Comparison of ENCODE assay signal across 10 mouse cellular contexts in genomic region chr8:94292072-94292471, GRCm38 (mm10). TPM values are rescaled to one million over a fixed set of nuclear protein-coding genes. Genes with fewer than 3 reads are reported as not detected.
DNase-seq lines count a peak whose midpoint lies in the region; ATAC-seq and TF ChIP-seq lines count a peak whose summit lies in the region.
"Had no signal": no experiment of that assay in that cellular context is flagged by ENCODE, and none has a peak within 500 bp of the region (broad histone marks: within the 10 kb centered on the region; RNA-seq: fewer than 3 reads in every experiment).

No protein-coding gene starts in this region.

- H3K9ac ChIP-seq in forebrain, embryonic 16.5 days (replicated peaks; ENCODE audit: low read depth, low read length): no peak overlapping the region
- H3K9ac ChIP-seq in forebrain, embryonic 11.5 days (ENCODE audit: low read length): no peak overlapping the region
- H3K9ac ChIP-seq in midbrain, embryonic 15.5 days: no peak overlapping the region
- no peak overlapping the region for H3K9ac ChIP-seq in intestine, postnatal 0 days (ENCODE audit: low read depth, low read length)
- H3K9ac ChIP-seq in neural tube, embryonic 15.5 days (replicated peaks): no peak overlapping the region

- no peak for TF ChIP-seq CTCF in intestine, postnatal 0 days (IDR thresholded peaks at IDR 0.05; ENCODE audit: low read depth)

- H3K27me3 ChIP-seq in forebrain, embryonic 16.5 days (replicated peaks; ENCODE audit: control insufficient read depth, insufficient read depth, low read length): no peaks in the 10 kb centered on the region
- no peaks in the 10 kb centered on the region for H3K27me3 ChIP-seq in forebrain, embryonic 11.5 days (ENCODE audit: control insufficient read depth, insufficient read depth, low read length)
- H3K27me3 ChIP-seq in midbrain, embryonic 15.5 days (replicated peaks): no peaks in the 10 kb centered on the region
- H3K27me3 ChIP-seq in midbrain, embryonic 10.5 days (ENCODE audit: low read depth, poor library complexity, severe bottlenecking): no peaks in the 10 kb centered on the region
- H3K27me3 ChIP-seq in intestine, postnatal 0 days (replicated peaks; ENCODE audit: control insufficient read depth, insufficient read depth, low read length): no peaks in the 10 kb centered on the region
- H3K27me3 ChIP-seq in neural tube, embryonic 15.5 days (replicated peaks): no peaks in the 10 kb centered on the region

- WGBS in forebrain, embryonic 16.5 days: 33% methylated on average over 6 of the region's 6 CpGs
- 84% methylated on average over 6 of the region's 6 CpGs for WGBS in forebrain, embryonic 11.5 days
- WGBS in midbrain, embryonic 15.5 days: 75% methylated on average over 6 of the region's 6 CpGs
- 94% methylated on average over 6 of the region's 6 CpGs for WGBS in midbrain, embryonic 10.5 days
- 70% methylated on average over 6 of the region's 6 CpGs for WGBS in intestine, postnatal 0 days
- WGBS in neural tube, embryonic 15.5 days: 56% methylated on average over 6 of the region's 6 CpGs

- no peak for DNase-seq in forebrain, embryonic 11.5 days (ENCODE audit: low spot score)
- DNase-seq in midbrain, embryonic 10.5 days (ENCODE audit: low spot score): no peak
- DNase-seq in frontal cortex, adult 2 months (ENCODE audit: extremely low spot score in 1 of 2, low spot score in 1 of 2): no peak
- DNase-seq: cerebellum, adult 11-12 months; layer of hippocampus, postnatal 36 days had no signal

- no peak overlapping the region for H3K4me3 ChIP-seq in forebrain, embryonic 16.5 days (replicated peaks; ENCODE audit: low read length)
- no peak overlapping the region for H3K4me3 ChIP-seq in forebrain, embryonic 11.5 days (ENCODE audit: low read depth, low read length)
- H3K4me3 ChIP-seq in midbrain, embryonic 15.5 days: no peak overlapping the region
- no peak overlapping the region for H3K4me3 ChIP-seq in midbrain, embryonic 10.5 days
- H3K4me3 ChIP-seq in intestine, postnatal 0 days (ENCODE audit: low read depth, low read length): no peak overlapping the region
- no peak overlapping the region for H3K4me3 ChIP-seq in neural tube, embryonic 15.5 days (replicated peaks)

- peak; percentile 45; the same call in 1 of the 2 replicates for ATAC-seq in forebrain, embryonic 16.5 days
- no peak for ATAC-seq in forebrain, embryonic 11.5 days (replicated peaks; ENCODE audit: low FRiP score)
- no peak for ATAC-seq in midbrain, embryonic 15.5 days (replicated peaks)
- ATAC-seq in intestine, postnatal 0 days: no peak
- 0 out of 2 replicates have a peak, but pooled peaks have one; percentile 35 for ATAC-seq in neural tube, embryonic 15.5 days (ENCODE audit: low FRiP score)
- ATAC-seq in megakaryocyte-erythroid progenitor cell, adult 5-6 weeks (replicated peaks; ENCODE audit: low FRiP score, low TSS enrichment, poor library complexity, severe bottlenecking): no peak

- H3K4me1 ChIP-seq in forebrain, embryonic 16.5 days (replicated peaks; ENCODE audit: control insufficient read depth, insufficient read depth, low read length): peaks cover 6% of the 10 kb centered on the region; the same call in 1 of the 2 replicates
- no peaks in the 10 kb centered on the region for H3K4me1 ChIP-seq in forebrain, embryonic 11.5 days (replicated peaks; ENCODE audit: control insufficient read depth, insufficient read depth, low read length)
- H3K4me1 ChIP-seq in midbrain, embryonic 15.5 days: peaks cover 7% of the 10 kb centered on the region; the same call in 1 of the 2 replicates
- no peaks in the 10 kb centered on the region for H3K4me1 ChIP-seq in midbrain, embryonic 10.5 days
- no peaks in the 10 kb centered on the region for H3K4me1 ChIP-seq in intestine, postnatal 0 days (replicated peaks; ENCODE audit: control insufficient read depth, insufficient read depth, low read length)
- peaks cover 16% of the 10 kb centered on the region for H3K4me1 ChIP-seq in neural tube, embryonic 15.5 days

- H3K36me3 ChIP-seq in forebrain, embryonic 16.5 days (ENCODE audit: control insufficient read depth, insufficient read depth): no peaks in the 10 kb centered on the region
- no peaks in the 10 kb centered on the region for H3K36me3 ChIP-seq in forebrain, embryonic 11.5 days (ENCODE audit: control insufficient read depth, insufficient read depth, low read length)
- H3K36me3 ChIP-seq in midbrain, embryonic 15.5 days (replicated peaks): peaks cover 11% of the 10 kb centered on the region; the same call in 1 of the 2 replicates
- H3K36me3 ChIP-seq in midbrain, embryonic 10.5 days: peaks cover 32% of the 10 kb centered on the region
- H3K36me3 ChIP-seq in intestine, postnatal 0 days (ENCODE audit: control insufficient read depth, insufficient read depth): peaks cover 5% of the 10 kb centered on the region; the same call in 1 of the 2 replicates
- H3K36me3 ChIP-seq in neural tube, embryonic 15.5 days: peaks cover 30% of the 10 kb centered on the region

- H3K4me2 ChIP-seq in forebrain, embryonic 16.5 days (ENCODE audit: low read length): no peak overlapping the region
- H3K4me2 ChIP-seq in forebrain, embryonic 11.5 days (ENCODE audit: low read depth, low read length, severe bottlenecking): no peak overlapping the region
- no peak overlapping the region for H3K4me2 ChIP-seq in midbrain, embryonic 15.5 days
- no peak overlapping the region for H3K4me2 ChIP-seq in intestine, postnatal 0 days (replicated peaks; ENCODE audit: low read depth)
- H3K4me2 ChIP-seq in neural tube, embryonic 15.5 days: no peak overlapping the region

- no peak overlapping the region for H3K27ac ChIP-seq in forebrain, embryonic 16.5 days (ENCODE audit: low read length)
- no peak overlapping the region for H3K27ac ChIP-seq in forebrain, embryonic 11.5 days (ENCODE audit: low read depth, low read length)
- peak overlapping the region; percentile 55; the same call in 1 of the 2 replicates for H3K27ac ChIP-seq in midbrain, embryonic 15.5 days
- H3K27ac ChIP-seq in midbrain, embryonic 10.5 days (replicated peaks): no peak overlapping the region
- H3K27ac ChIP-seq in intestine, postnatal 0 days (ENCODE audit: low read depth, low read length): peak overlapping the region; percentile 15
- peak overlapping the region; percentile 38; the same call in 1 of the 2 replicates for H3K27ac ChIP-seq in neural tube, embryonic 15.5 days (replicated peaks)

- H3K9me3 ChIP-seq in forebrain, embryonic 16.5 days (ENCODE audit: control insufficient read depth, low read length): no peaks in the 10 kb centered on the region
- H3K9me3 ChIP-seq in forebrain, embryonic 11.5 days (ENCODE audit: control insufficient read depth, low read length): no peaks in the 10 kb centered on the region
- H3K9me3 ChIP-seq in midbrain, embryonic 15.5 days: no peaks in the 10 kb centered on the region
- no peaks in the 10 kb centered on the region for H3K9me3 ChIP-seq in midbrain, embryonic 10.5 days (replicated peaks)
- no peaks in the 10 kb centered on the region for H3K9me3 ChIP-seq in intestine, postnatal 0 days (ENCODE audit: control insufficient read depth)
- H3K9me3 ChIP-seq in neural tube, embryonic 15.5 days (replicated peaks): no peaks in the 10 kb centered on the region

RNA-seq across cellular contexts. Expression of gene Slc12a3, which starts 36.9 kb away (rescaled TPM):
- polyA plus RNA-seq in forebrain, embryonic 16.5 days (2015; fragmentation: Nextera tagmentation; extraction: Ambion mirVana): 0.10 TPM in 1 of 2 replicates, not detected in the other
- not detected in 2 replicates for polyA plus RNA-seq in forebrain, embryonic 11.5 days (2014; fragmentation: Nextera tagmentation; extraction: Ambion mirVana)
- 0.05 and 0.06 TPM in 2 replicates for polyA plus RNA-seq in midbrain, embryonic 15.5 days (2015; fragmentation: Nextera tagmentation; extraction: Ambion mirVana)
- not detected in 2 replicates for polyA plus RNA-seq in midbrain, embryonic 10.5 days (2016; fragmentation: Nextera tagmentation; extraction: Ambion mirVana)
- 0.16 TPM in 1 of 2 replicates, not detected in the other for polyA plus RNA-seq in intestine, postnatal 0 days (2015; fragmentation: Nextera tagmentation; extraction: Ambion mirVana)
- polyA plus RNA-seq in neural tube, embryonic 15.5 days (2015; fragmentation: Nextera tagmentation; extraction: Ambion mirVana): 0.10 and 0.23 TPM in 2 replicates
- 0.92 and 1.2 TPM in 2 replicates for polyA plus RNA-seq in frontal cortex, adult 2 months (2012; rRNA removed)
- 0.12 and 1.8 TPM in 2 replicates for total RNA-seq in megakaryocyte-erythroid progenitor cell, adult 5-6 weeks (2014; fragmentation: Nextera tagmentation)
- not detected in 2 replicates for total RNA-seq in megakaryocyte-erythroid progenitor cell, adult 5-6 weeks (2017)

Comparison
In these comparisons a context has a peak if more than half of its experiments do, and no peak if none do; other contexts are left out.
1. ATAC-seq: peak in forebrain, embryonic 16.5 days (single experiment) and neural tube, embryonic 15.5 days (single experiment); none in forebrain, embryonic 11.5 days (single experiment), midbrain, embryonic 15.5 days (single experiment), intestine, postnatal 0 days (single experiment) and megakaryocyte-erythroid progenitor cell, adult 5-6 weeks (single experiment).
2. H3K27ac ChIP-seq: peak in midbrain, embryonic 15.5 days (single experiment), intestine, postnatal 0 days (single experiment) and neural tube, embryonic 15.5 days (single experiment); none in forebrain, embryonic 16.5 days (single experiment), forebrain, embryonic 11.5 days (single experiment) and midbrain, embryonic 10.5 days (single experiment).